Mouse (Mus musculus) midbrain, postnatal 0 days (tissue): Measurements from ENCODE around the gene Atp1a4. TPM values are rescaled to one million over a fixed set of nuclear protein-coding genes. Genes with fewer than 3 reads are reported as not detected.
A peak's percentile ranks its signal among the peaks of the same experiment; 100 is the strongest.

Experiments
- ATAC-seq: fragments of 200-750 bp; cut with Nextera tagmentation; 2 replicates; pipeline ENCODE4 v1.8.0; 2017; ENCODE audit warnings: moderate number of reproducible peaks, mild to moderate bottlenecking, moderate TSS enrichment, moderate library complexity; ENCODE audit not compliant: low FRiP score
- DNase-seq: peaks from one replicate; pipeline ENCODE4 v3.0.0-alpha.2; 2015; ENCODE audit warnings: low spot score
- H3K27ac ChIP-seq: fragments of 300-500 bp; sonication (generic); 2 replicates; pipeline ENCODE4 v1.5.1; 2014; ENCODE audit warnings: low read depth, mild to moderate bottlenecking, low read length, mixed read lengths
- H3K27me3 ChIP-seq: fragments of 300-500 bp; sonication (generic); 2 replicates; pipeline ENCODE4 v1.6.1; 2014; ENCODE audit warnings: low read length, control low read depth, mixed read lengths; ENCODE audit not compliant: insufficient read depth
- H3K36me3 ChIP-seq: fragments of 300-500 bp; sonication (generic); 2 replicates; pipeline ENCODE4 v1.6.1; 2014; ENCODE audit warnings: low read length, control low read depth, mixed read lengths; ENCODE audit not compliant: insufficient read depth
- H3K4me1 ChIP-seq: fragments of 300-500 bp; sonication (generic); 2 replicates; pipeline ENCODE4 v1.6.1; 2014; ENCODE audit warnings: mild to moderate bottlenecking, control low read depth, antibody characterized with exemption, low read length, mixed read lengths; ENCODE audit not compliant: insufficient read depth
- H3K4me2 ChIP-seq: fragments of 300-500 bp; sonication (generic); 2 replicates; pipeline ENCODE4 v1.6.1; 2014; ENCODE audit warnings: low read depth, mild to moderate bottlenecking, low read length, mixed read lengths; ENCODE audit not compliant: poor library complexity, severe bottlenecking
- H3K4me3 ChIP-seq: fragments of 300-500 bp; sonication (generic); 2 replicates; pipeline ENCODE4 v1.5.1; 2014; ENCODE audit warnings: low read depth, mild to moderate bottlenecking, low read length, moderate library complexity
- H3K9ac ChIP-seq: fragments of 300-500 bp; sonication (generic); replicated peaks from 2 replicates; pipeline ENCODE4 v1.6.1; 2014; ENCODE audit warnings: mild to moderate bottlenecking, low read length, moderate library complexity, mixed read lengths; ENCODE audit not compliant: poor library complexity, severe bottlenecking
- H3K9me3 ChIP-seq: fragments of 300-500 bp; sonication (generic); 2 replicates; pipeline ENCODE4 v1.6.1; 2016; ENCODE audit warnings: low read length, control low read depth
- CTCF ChIP-seq: IDR thresholded peaks from 2 replicates; pipeline ENCODE4 v1.5.1; 2016; ENCODE audit warnings: antibody characterized with exemption, mild to moderate bottlenecking
- WGBS: fragments of 180-500 bp; shearing (Covaris S2); extraction: QIAGEN DNeasy Blood & Tissue Kit; methylation state at CpG from one replicate; pipeline ENCODE4 v1.1.7; 2014; 5-methylcytosine and 5-hydroxymethylcytosine counted together
- polyA plus RNA-seq: library from polyadenylated mRNA; unstranded; fragments of >200 nt; fragmentation: Nextera tagmentation; extraction: Ambion mirVana; gene quantifications from 2 replicates; pipeline ENCODE4 v1.2.1, GENCODE M21; 2015
- total RNA-seq: library from RNA; depleted of rRNA; stranded (reverse); fragments of >200 nt; gene quantifications from 2 replicates; pipeline ENCODE4 v1.2.3, GENCODE M21; 2014

Atp1a4 gene
- total and polyA plus RNA-seq, 2 experiments from 2014 or later: 0.05 TPM; not detected in 1

DNA sequence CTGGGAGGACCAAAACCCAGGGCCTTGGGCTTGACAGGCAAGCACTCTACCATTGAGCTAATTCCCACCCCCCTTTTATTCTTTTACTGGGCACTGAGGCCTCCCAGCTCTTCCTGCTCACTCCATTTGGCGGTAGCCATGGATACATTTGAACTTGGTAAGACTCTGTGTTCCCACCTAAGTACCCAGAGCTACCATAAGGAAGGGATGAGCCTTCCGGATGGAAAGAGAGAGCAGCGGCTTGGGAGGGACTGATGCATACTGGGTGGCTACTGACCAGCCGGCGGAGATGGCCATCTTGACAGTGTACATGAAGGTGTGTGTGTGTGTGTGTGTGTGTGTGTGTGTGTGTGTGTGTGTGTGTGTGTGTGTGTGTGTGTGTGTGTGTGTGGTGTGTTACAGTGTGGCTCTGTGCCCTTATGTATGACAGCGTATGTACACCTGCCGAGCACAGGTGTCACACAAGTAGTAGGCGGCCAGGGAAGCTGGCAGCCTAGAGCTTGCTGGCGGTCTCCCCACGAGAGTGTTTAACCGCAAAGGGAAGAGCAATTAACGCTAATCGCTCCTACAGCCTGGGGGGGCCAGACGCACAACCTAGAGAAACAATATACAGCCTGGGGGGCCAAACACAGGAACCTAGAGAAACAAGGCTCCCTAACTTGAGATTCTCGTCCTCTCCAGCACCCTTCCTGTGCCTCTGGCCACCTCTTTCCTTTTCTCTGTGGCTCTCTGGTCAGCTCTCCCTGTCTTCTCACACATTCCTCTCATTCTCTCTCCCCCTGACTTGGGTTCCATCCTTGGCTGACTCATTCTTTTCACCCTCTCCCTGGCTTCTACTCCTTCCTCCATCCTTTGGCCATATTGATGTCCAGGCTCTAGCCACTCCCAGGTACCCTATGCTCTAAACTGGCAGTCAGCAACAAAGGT lies 53.1 kb downstream of the Atp1a4 start:
- no peak for DNase-seq
- peak overlapping the region; percentile 78 for H3K4me3 ChIP-seq

GRCm38 (mm10) chr1:172204033-172204813 lies 54.0 kb downstream of the Atp1a4 start:
- H3K36me3 ChIP-seq: peaks cover 6% of the 10 kb centered on the region; the same call in 1 of the 2 replicates
- H3K4me1 ChIP-seq: peaks cover 52% of the 10 kb centered on the region
- peak overlapping the region; percentile 96 for H3K9ac ChIP-seq
- H3K4me3 ChIP-seq: peak overlapping the region; percentile 78
- H3K4me2 ChIP-seq: peak overlapping the region; percentile 90
- WGBS: 6% methylated on average over 9 of the region's 9 CpGs
- no peak for TF ChIP-seq CTCF
- peak overlapping the region; percentile 99 for H3K27ac ChIP-seq
- H3K27me3 ChIP-seq: no peaks in the 10 kb centered on the region
- no peaks in the 10 kb centered on the region for H3K9me3 ChIP-seq
- no peak for ATAC-seq
- DNase-seq: no peak

More for the DNA sequence above, 53.1 kb downstream of the Atp1a4 start:
- peak overlapping the region; percentile 99 for H3K27ac ChIP-seq
- 9% methylated on average over 15 of the region's 15 CpGs for WGBS
- TF ChIP-seq CTCF: no peak
- peaks cover 52% of the 10 kb centered on the region for H3K4me1 ChIP-seq
- peak overlapping the region; percentile 90 for H3K4me2 ChIP-seq
- no peaks in the 10 kb centered on the region for H3K27me3 ChIP-seq
- H3K36me3 ChIP-seq: no peaks in the 10 kb centered on the region
- no peaks in the 10 kb centered on the region for H3K9me3 ChIP-seq
- peak overlapping the region; percentile 96 for H3K9ac ChIP-seq
- ATAC-seq: no peak

DNA sequence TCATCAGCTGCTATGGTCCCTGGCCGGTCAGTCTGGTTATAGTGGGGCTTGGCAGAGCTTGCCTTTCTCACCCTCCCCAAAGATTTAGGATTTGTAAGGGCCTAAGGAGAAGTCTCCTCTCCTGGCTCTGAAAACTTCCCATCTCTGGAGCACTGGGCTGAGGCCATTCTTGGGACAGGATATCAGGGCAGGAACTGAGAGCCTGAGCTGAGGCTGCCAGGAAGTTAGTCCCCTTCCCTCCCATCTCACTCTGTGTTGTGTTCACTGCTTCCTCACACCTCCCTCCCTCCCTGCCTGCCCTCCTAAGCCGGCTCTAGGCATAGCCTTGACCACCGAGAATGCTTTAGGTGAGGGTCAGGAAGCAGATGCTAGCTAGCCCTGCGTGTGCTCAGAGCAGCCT lies 54.6 kb downstream of the Atp1a4 start:
- H3K4me3 ChIP-seq: peak overlapping the region; percentile 78; the same call in 1 of the 2 replicates
- no peaks in the 10 kb centered on the region for H3K9me3 ChIP-seq
- DNase-seq (no peak), ATAC-seq (no peak)
- peak overlapping the region; percentile 50 for H3K9ac ChIP-seq
- peaks cover 6% of the 10 kb centered on the region; the same call in 1 of the 2 replicates for H3K36me3 ChIP-seq
- peaks cover 52% of the 10 kb centered on the region for H3K4me1 ChIP-seq
- TF ChIP-seq CTCF: no peak
- H3K27me3 ChIP-seq: no peaks in the 10 kb centered on the region
- H3K4me2 ChIP-seq: peak overlapping the region; percentile 90
- peak overlapping the region; percentile 99 for H3K27ac ChIP-seq
- WGBS: 4% methylated on average over 4 of the region's 4 CpGs

GRCm38 (mm10) chr1:172202894-172203522 lies 55.2 kb downstream of the Atp1a4 start:
- ATAC-seq (no peak), DNase-seq (peak; percentile 74)
- no peaks in the 10 kb centered on the region for H3K9me3 ChIP-seq
- peak overlapping the region; percentile 90 for H3K4me2 ChIP-seq
- H3K36me3 ChIP-seq: peaks cover 11% of the 10 kb centered on the region
- 5% methylated on average over 2 of the region's 2 CpGs for WGBS
- H3K4me3 ChIP-seq: no peak overlapping the region; the same call in 1 of the 2 replicates
- no peaks in the 10 kb centered on the region for H3K27me3 ChIP-seq
- no peak for TF ChIP-seq CTCF
- H3K4me1 ChIP-seq: peaks cover 52% of the 10 kb centered on the region
- peak overlapping the region; percentile 99 for H3K27ac ChIP-seq
- H3K9ac ChIP-seq: peak overlapping the region; percentile 55; the same call in 1 of the 2 replicates

DNA sequence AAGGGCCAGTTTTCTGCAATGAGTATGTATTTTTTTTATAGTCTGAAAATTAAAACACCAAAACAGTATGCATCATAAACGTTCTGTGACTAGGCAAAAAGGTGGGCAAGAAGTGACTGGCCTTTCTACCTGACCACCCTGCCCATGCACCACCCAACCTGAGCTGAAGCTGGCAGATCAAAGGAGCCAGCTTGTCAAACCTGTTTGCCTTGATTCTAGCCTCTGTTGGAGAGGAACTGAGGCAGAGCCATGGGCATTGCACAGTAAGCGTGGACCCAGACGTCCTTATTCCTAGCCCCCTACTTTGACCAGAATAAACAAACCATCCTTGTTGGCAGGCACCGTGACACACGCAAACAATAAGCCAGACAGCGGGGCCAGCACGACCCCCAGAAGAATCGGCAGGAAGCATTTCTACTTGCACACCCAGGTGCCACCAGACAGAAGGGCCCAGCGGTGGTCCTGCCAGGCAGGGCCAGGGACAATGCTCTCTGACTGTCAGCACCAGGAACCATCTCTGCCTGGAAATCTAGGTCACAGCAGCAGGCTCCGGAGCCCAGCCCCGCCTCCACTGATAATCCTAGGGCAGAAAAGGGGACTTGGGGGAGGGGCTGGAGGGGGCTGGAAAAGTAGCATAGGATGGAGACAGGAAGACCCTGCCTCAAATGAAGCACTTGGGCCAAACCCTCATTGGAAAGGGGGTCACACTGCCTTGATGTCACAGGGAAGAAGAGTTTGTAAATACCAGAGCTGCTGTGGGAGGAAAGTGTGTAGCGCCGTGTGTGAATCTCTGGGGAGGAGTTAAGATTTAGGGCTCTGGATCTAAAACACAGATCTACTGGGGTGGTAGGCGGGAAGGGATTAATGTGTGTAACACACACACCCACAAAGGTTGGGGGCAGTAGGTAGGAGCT lies 56.0 kb downstream of the Atp1a4 start:
- WGBS: 7% methylated on average over 14 of the region's 14 CpGs
- H3K4me3 ChIP-seq: peak overlapping the region; percentile 14; the same call in 1 of the 2 replicates
- H3K27ac ChIP-seq: peak overlapping the region; percentile 99
- peak overlapping the region; percentile 55 for H3K9ac ChIP-seq
- no peak for TF ChIP-seq CTCF
- H3K9me3 ChIP-seq: no peaks in the 10 kb centered on the region
- peaks cover 18% of the 10 kb centered on the region for H3K36me3 ChIP-seq
- H3K27me3 ChIP-seq: no peaks in the 10 kb centered on the region
- peak overlapping the region; percentile 56 for H3K4me2 ChIP-seq
- peaks cover 49% of the 10 kb centered on the region for H3K4me1 ChIP-seq
- no peak for ATAC-seq
- peak; percentile 65 for DNase-seq
